Mouse (Mus musculus) bone marrow macrophage, adult 2 months (primary cell): ENCODE results near the gene Sipa1l2.

Experiments
- CTCF ChIP-seq: IDR thresholded peaks from 2 replicates; pipeline ENCODE4 v1.5.1; 2012; ENCODE audit warnings: low read depth, mild to moderate bottlenecking, low read length, moderate library complexity
- POLR2A ChIP-seq: IDR thresholded peaks from 2 replicates; pipeline ENCODE4 v1.6.1; 2012; ENCODE audit warnings: mild to moderate bottlenecking, low read depth, low read length, borderline replicate concordance

DNA sequence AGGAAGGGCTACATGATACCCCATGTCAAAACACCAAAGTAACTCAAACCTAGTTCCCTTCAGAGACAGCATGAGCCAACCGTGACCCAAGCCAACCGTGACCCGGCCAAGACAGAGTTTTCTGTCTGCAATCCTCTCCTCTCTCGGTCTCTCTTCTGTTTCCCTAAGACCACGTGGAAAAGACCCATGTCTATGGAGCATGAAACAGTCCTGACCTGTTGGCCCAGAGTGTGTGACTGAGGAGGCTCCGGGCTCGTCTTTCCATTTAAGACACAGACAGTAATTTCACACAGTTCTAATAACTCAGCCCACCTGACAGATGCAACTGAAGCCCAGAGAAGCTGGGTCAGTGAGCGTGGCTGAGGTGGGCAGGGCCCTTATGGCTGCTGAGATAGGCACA lies 65.8 kb downstream of the Sipa1l2 start:
- no peak for TF ChIP-seq POLR2A
- TF ChIP-seq CTCF = no peak
